Mouse (Mus musculus) myocyte (in vitro differentiated cells): ENCODE measurements around the gene Cfap70. TPM values are rescaled to one million over a fixed set of nuclear protein-coding genes. Genes with fewer than 3 reads are reported as not detected.

ENCODE experiments used
- H3K27me3 ChIP-seq: one replicate; pipeline ENCODE4 v1.6.1; 2011; ENCODE audit not compliant: control insufficient read depth, insufficient read depth, insufficient read length
- H3K36me3 ChIP-seq: one replicate; pipeline ENCODE4 v1.6.1; 2011; ENCODE audit not compliant: control insufficient read depth, insufficient read depth
- H3K4me2 ChIP-seq: one replicate; pipeline ENCODE4 v1.6.1; 2011; ENCODE audit warnings: low read depth, control low read depth
- H3K4me3 ChIP-seq: one replicate; pipeline ENCODE4 v1.5.1; 2011; ENCODE audit warnings: mild to moderate bottlenecking, control low read depth, moderate library complexity
- H3K79me2 ChIP-seq: one replicate; pipeline ENCODE4 v1.6.1; 2011; ENCODE audit not compliant: control insufficient read depth, insufficient read depth
- H3ac ChIP-seq: one replicate; pipeline ENCODE4 v1.6.1; 2011; ENCODE audit not compliant: control insufficient read depth, insufficient read length
- CEBPB ChIP-seq: IDR thresholded peaks from 2 replicates; pipeline ENCODE4 v1.6.1; 2011; ENCODE audit warnings: mild to moderate bottlenecking, moderate library complexity; ENCODE audit not compliant: poor library complexity, insufficient read depth, severe bottlenecking
- E2F4 ChIP-seq: IDR thresholded peaks from one replicate; pipeline ENCODE4 v1.6.1; 2011; ENCODE audit warnings: mild to moderate bottlenecking, control low read depth, moderate library complexity; ENCODE audit not compliant: insufficient read depth
- MAX ChIP-seq: IDR thresholded peaks from one replicate; pipeline ENCODE4 v1.6.1; 2011; ENCODE audit warnings: low read depth, mild to moderate bottlenecking, control low read depth
- MYOD1 ChIP-seq, 3 experiments: IDR thresholded peaks; one replicate each; pipeline ENCODE4 v1.6.1; 2011; ENCODE audit warnings: control low read depth in 2 of 3, low read depth in 2 of 3, mild to moderate bottlenecking in 2 of 3, moderate library complexity in 1 of 3; ENCODE audit not compliant: insufficient read length in 2 of 3, control insufficient read depth in 1 of 3
- MYOG ChIP-seq, 3 experiments: IDR thresholded peaks; one replicate each; pipeline ENCODE4 v1.6.1; 2011; ENCODE audit warnings: control low read depth in 2 of 3, low read depth in 2 of 3, mild to moderate bottlenecking in 2 of 3; ENCODE audit not compliant: insufficient read length in 2 of 3, control insufficient read depth in 1 of 3, insufficient read depth in 1 of 3
- POLR2A ChIP-seq: IDR thresholded peaks from one replicate; pipeline ENCODE4 v1.6.1; 2011; ENCODE audit warnings: low read depth, mild to moderate bottlenecking, control low read depth, moderate library complexity; ENCODE audit not compliant: insufficient read length
- POLR2AphosphoS2 ChIP-seq: IDR thresholded peaks from one replicate; pipeline ENCODE4 v1.6.1; 2011; ENCODE audit warnings: low read depth, control low read depth; ENCODE audit not compliant: insufficient read length
- REST ChIP-seq: IDR thresholded peaks from one replicate; pipeline ENCODE4 v1.6.1; 2011; ENCODE audit warnings: mild to moderate bottlenecking, control low read depth, moderate library complexity; ENCODE audit not compliant: insufficient read depth, insufficient read length
- SRF ChIP-seq: IDR thresholded peaks from one replicate; pipeline ENCODE4 v1.6.1; 2011; ENCODE audit warnings: low read depth; ENCODE audit not compliant: control insufficient read depth, insufficient read length
- TCF12 ChIP-seq: IDR thresholded peaks from one replicate; pipeline ENCODE4 v1.6.1; 2011; ENCODE audit warnings: mild to moderate bottlenecking, control low read depth; ENCODE audit not compliant: poor library complexity, insufficient read depth, severe bottlenecking
- TCF3 ChIP-seq: IDR thresholded peaks from one replicate; pipeline ENCODE4 v1.6.1; 2011; ENCODE audit warnings: low read depth, control low read depth; ENCODE audit not compliant: insufficient read length
- USF1 ChIP-seq: IDR thresholded peaks from one replicate; pipeline ENCODE4 v1.6.1; 2011; ENCODE audit warnings: low read depth, mild to moderate bottlenecking, control low read depth, moderate library complexity
- polyA plus RNA-seq: library from polyadenylated mRNA; unstranded; fragments of >200 nt; fragmentation: generic; extraction: Trizol; gene quantifications from one replicate; pipeline ENCODE4 v1.2.1, GENCODE M21; 2012; ENCODE audit warnings: missing spikeins

The Cfap70 gene
- polyA plus RNA-seq, 1 experiment: not detected

DNA sequence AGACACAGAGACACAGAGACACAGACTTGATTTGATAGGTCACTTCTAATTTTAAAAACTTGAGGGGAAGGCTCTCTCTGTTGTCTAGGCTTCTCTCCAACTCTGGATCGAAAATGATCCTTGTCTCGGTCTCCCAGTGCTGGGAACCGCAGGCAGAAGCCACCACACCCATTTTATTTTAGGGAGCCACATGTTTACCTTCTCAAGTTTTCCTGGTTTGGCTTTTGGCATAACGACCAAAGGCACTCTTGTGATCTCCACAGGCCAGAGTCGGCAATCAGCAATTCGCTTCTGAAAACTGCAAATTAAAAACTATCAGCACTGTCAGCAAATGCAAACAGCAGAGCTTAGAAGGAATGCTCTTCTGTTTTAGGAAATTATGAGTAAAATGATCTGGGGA lies 20.3 kb downstream of the Cfap70 start:
- TF ChIP-seq USF1: no peak
- TF ChIP-seq MAX: no peak
- no peak for TF ChIP-seq MYOD1 (IDR thresholded peaks at IDR 0.05; ENCODE audit: control insufficient read depth in 1 of 3, insufficient read length in 2 of 3, low read depth in 2 of 3)
- no peak for TF ChIP-seq POLR2A
- TF ChIP-seq MYOG (IDR thresholded peaks at IDR 0.05; ENCODE audit: control insufficient read depth in 1 of 3, insufficient read depth in 1 of 3, insufficient read length in 2 of 3, low read depth in 2 of 3): no peak
- TF ChIP-seq TCF3: no peak
- TF ChIP-seq TCF12: no peak
- TF ChIP-seq E2F4: no peak
- no peak for TF ChIP-seq CEBPB
- Histone ChIP-seq H3K4me3 (no peak overlapping the region), H3K27me3 (no peaks in the 10 kb centered on the region), H3K79me2 (no peaks in the 10 kb centered on the region), H3ac (no peak overlapping the region), H3K4me2 (peak overlapping the region; percentile 72), H3K36me3 (no peaks in the 10 kb centered on the region)

DNA sequence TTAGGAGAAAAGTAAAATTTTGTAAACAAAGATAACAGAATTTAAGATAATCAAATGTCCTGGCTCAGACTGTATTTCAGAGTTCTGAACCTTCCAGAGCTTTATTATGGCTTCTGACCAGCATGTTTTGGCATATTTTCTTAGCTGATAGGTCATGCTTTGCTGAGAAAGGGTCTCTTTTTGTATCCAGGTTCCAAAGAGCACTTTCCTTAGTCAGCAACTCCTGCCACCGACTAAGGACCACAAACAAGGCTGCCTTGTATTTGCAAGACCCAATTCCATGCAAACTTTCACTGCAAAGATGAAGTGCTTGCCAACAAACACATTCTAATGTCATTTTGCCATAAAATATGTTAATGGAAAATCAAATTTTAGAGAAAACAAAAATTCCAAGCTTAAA lies 22.2 kb downstream of the Cfap70 start:
- Histone ChIP-seq H3K36me3 (no peaks in the 10 kb centered on the region), H3K4me2 (no peak overlapping the region), H3K79me2 (no peaks in the 10 kb centered on the region), H3K4me3 (no peak overlapping the region), H3ac (no peak overlapping the region), H3K27me3 (no peaks in the 10 kb centered on the region)
- TF ChIP-seq REST (no peak), MYOD1 (IDR thresholded peaks at IDR 0.05; ENCODE audit: control insufficient read depth in 1 of 3, insufficient read length in 2 of 3, low read depth in 2 of 3) (no peak), MYOG (IDR thresholded peaks at IDR 0.05; ENCODE audit: control insufficient read depth in 1 of 3, insufficient read depth in 1 of 3, insufficient read length in 2 of 3, low read depth in 2 of 3) (no peak), SRF (no peak), USF1 (no peak), CEBPB (no peak), POLR2A (no peak)

DNA sequence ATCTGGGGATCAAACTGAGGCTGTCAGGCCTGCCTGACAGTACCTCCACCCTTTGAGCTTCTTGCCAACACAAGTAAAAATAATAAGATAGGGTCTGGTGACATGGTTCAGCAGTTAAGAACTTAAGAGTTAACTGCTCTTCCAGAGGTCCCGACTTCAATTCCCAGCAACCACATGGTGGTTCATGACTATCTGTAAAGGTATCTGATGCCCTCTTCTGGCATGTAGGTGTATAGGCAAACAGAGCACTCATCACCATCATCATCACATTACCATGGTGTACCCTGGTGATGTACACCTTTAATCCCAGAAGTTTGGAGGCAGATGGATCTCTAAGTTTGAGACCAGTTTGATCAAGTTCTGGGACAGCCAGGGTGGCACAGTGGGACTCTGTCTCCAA lies 23.4 kb downstream of the Cfap70 start:
- Histone ChIP-seq H3K4me2 (no peak overlapping the region), H3K36me3 (no peaks in the 10 kb centered on the region), H3K27me3 (no peaks in the 10 kb centered on the region), H3ac (no peak overlapping the region), H3K4me3 (no peak overlapping the region), H3K79me2 (no peaks in the 10 kb centered on the region)
- TF ChIP-seq POLR2AphosphoS2: no peak
- TF ChIP-seq E2F4: no peak
- no peak for TF ChIP-seq SRF
- no peak for TF ChIP-seq TCF12
- no peak for TF ChIP-seq TCF3
- no peak for TF ChIP-seq CEBPB
- TF ChIP-seq USF1: no peak
- no peak for TF ChIP-seq MYOD1 (IDR thresholded peaks at IDR 0.05; ENCODE audit: control insufficient read depth in 1 of 3, insufficient read length in 2 of 3, low read depth in 2 of 3)
- TF ChIP-seq MAX: no peak
- no peak for TF ChIP-seq REST
- no peak for TF ChIP-seq MYOG (IDR thresholded peaks at IDR 0.05; ENCODE audit: control insufficient read depth in 1 of 3, insufficient read depth in 1 of 3, insufficient read length in 2 of 3, low read depth in 2 of 3)
- TF ChIP-seq POLR2A: no peak

DNA sequence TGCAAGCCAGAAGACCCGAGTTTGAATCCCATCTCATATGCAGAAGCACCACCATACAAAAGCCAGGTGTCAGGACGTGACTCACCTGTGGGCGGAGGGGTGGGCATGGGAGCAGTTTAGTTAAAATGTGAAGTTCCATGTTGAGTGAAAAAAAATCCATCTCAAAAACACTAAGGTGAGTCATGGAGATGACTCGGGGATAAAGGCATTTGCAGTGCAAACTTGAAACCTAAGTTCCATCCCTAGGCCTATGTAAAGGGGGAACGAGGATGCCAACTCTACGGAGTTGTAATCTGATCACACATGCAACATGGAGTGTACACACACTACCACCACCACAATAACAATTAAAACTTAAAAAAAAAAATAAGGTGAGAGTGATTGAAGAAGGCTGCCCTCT lies 29.0 kb downstream of the Cfap70 start:
- H3K79me2 ChIP-seq: no peaks in the 10 kb centered on the region
- no peak overlapping the region for H3ac ChIP-seq
- TF ChIP-seq MAX (no peak), E2F4 (no peak), TCF3 (no peak), REST (no peak)

DNA sequence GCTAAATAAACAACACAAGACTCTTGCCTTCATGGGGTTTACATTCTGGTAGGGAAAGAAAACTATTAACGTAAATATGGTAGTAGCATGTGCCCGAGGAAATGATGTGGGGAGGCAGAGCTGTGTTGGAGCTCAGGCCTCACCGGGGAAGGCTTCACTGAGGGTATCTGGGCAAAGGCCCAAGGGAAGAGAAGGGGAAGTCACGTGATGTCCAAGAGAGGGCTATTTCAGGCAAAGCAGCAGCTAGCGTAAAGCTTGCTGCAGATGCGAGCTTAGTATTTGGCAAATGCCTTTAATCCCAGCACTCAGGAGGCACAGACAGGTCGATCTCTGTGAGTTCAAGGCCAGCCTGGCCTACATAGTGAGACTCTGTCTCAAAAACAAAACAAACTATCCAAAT lies 29.8 kb downstream of the Cfap70 start:
- Histone ChIP-seq H3K4me3 (no peak overlapping the region), H3K79me2 (no peaks in the 10 kb centered on the region), H3ac (no peak overlapping the region)

More for the DNA sequence above, 29.0 kb downstream of the Cfap70 start:
- Histone ChIP-seq H3K4me3 (no peak overlapping the region), H3K27me3 (no peaks in the 10 kb centered on the region), H3K36me3 (no peaks in the 10 kb centered on the region), H3K4me2 (no peak overlapping the region)

More for the DNA sequence above, 29.8 kb downstream of the Cfap70 start:
- Histone ChIP-seq H3K36me3 (no peaks in the 10 kb centered on the region), H3K27me3 (no peaks in the 10 kb centered on the region), H3K4me2 (no peak overlapping the region)
- TF ChIP-seq POLR2AphosphoS2: no peak
- TF ChIP-seq MYOD1 (IDR thresholded peaks at IDR 0.05; ENCODE audit: control insufficient read depth in 1 of 3, insufficient read length in 2 of 3, low read depth in 2 of 3): no peak
- TF ChIP-seq POLR2A: no peak
- no peak for TF ChIP-seq SRF
- TF ChIP-seq MAX: no peak
- TF ChIP-seq TCF12: no peak
- TF ChIP-seq REST: no peak
- no peak for TF ChIP-seq E2F4
- TF ChIP-seq CEBPB: no peak
- TF ChIP-seq TCF3: no peak
- no peak for TF ChIP-seq MYOG (IDR thresholded peaks at IDR 0.05; ENCODE audit: control insufficient read depth in 1 of 3, insufficient read depth in 1 of 3, insufficient read length in 2 of 3, low read depth in 2 of 3)
- TF ChIP-seq USF1: no peak
